Mouse (Mus musculus) CH12.LX (cell line): ENCODE measurements at regions not wholly inside any gene's neighbourhood (a gene's known extent, or its start where the extent isn't known, plus 50 kb on each side); places are given as distances from the start of the nearest gene placed in this dataset.

Source experiments
- CTCF ChIP-seq, 2 experiments: IDR thresholded peaks in 1 of 2; conservative IDR thresholded peaks in 1 of 2; 2 replicates each; pipeline ENCODE4 v1.5.1; 2011 to 2012; ENCODE audit warnings: low read depth in 2 of 2, low read length in 2 of 2, improper control_type of control experiment in 1 of 2, inconsistent platforms in 1 of 2, mild to moderate bottlenecking in 1 of 2, moderate library complexity in 1 of 2
- EP300 ChIP-seq: IDR thresholded peaks from 2 replicates; pipeline ENCODE4 v1.6.1; 2011; ENCODE audit warnings: low read length, improper control_type of control experiment
- HCFC1 ChIP-seq: IDR thresholded peaks from 2 replicates; pipeline ENCODE4 v1.6.1; 2012; ENCODE audit warnings: low read depth, mild to moderate bottlenecking, inconsistent platforms, low read length, improper control_type of control experiment
- MAFK ChIP-seq: IDR thresholded peaks from 2 replicates; pipeline ENCODE4 v1.6.1; 2011; ENCODE audit warnings: low read length, improper control_type of control experiment; ENCODE audit not compliant: insufficient replicate concordance
- MYC ChIP-seq: IDR thresholded peaks from 2 replicates; pipeline ENCODE4 v1.6.1; 2011; ENCODE audit warnings: low read depth, mild to moderate bottlenecking, improper control_type of control experiment, low read length
- POLR2A ChIP-seq: IDR thresholded peaks from 2 replicates; pipeline ENCODE4 v1.6.1; 2011; ENCODE audit warnings: low read depth, mild to moderate bottlenecking, improper control_type of control experiment, low read length
- USF1 ChIP-seq: IDR thresholded peaks from 2 replicates; pipeline ENCODE4 v1.6.1; 2014; ENCODE audit warnings: low read depth, mild to moderate bottlenecking, inconsistent platforms, low read length, improper control_type of control experiment
- ZNF384 ChIP-seq: IDR thresholded peaks from 2 replicates; pipeline ENCODE4 v1.6.1; 2012; ENCODE audit warnings: low read depth, low read length, improper control_type of control experiment, inconsistent platforms

DNA sequence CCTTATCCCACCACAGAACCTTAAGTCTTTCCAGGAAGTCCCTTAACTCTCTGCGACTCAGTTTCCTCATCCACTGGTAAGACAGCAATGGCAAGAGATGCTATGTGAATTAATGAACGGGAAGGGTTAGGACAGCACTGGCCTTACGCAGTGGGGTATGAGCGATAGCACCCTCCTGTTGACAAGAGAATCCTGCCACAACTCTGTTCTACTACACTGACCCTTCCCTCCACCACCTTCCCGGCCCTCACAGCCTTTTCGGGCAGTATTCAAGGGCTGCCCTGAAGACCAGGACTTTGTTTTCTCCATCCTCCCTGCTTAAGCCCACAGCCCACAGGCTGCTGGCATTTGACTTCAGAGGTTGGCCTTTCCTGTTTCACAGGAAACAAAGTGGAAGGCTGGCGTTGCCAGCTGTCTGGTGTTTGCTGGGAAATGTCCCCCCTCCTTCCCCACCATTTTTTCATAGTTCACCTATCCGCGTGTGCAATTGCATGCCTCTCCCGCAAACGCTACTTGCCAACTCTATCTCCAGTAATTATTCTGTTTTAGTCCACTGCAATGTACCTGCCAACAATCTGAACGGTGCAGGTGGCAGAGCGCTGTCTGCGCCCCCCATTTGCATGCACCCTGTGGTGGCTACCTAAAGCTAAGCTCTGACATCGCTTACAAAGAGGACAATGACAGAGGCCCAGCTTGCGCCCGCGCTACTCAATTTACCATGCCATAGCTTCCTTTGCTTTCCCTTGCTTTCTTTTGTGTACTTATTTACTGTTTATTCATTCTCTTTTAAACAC lies 251.2 kb upstream of the Sp8 start:
- TF ChIP-seq HCFC1 (no peak), USF1 (no peak), MYC (no peak), ZNF384 (no peak), EP300 (no peak), MAFK (no peak), POLR2A (no peak), CTCF (conservative IDR thresholded peaks at IDR 0.05 in 1 of 2, IDR thresholded peaks at IDR 0.05 in 1 of 2; ENCODE audit: low read depth in 2 of 2, low read length in 2 of 2) (no peak)
